Mouse (Mus musculus) forebrain, postnatal 0 days (tissue): ENCODE data around the gene Utrn. TPM values are rescaled to one million over a fixed set of nuclear protein-coding genes. Genes with fewer than 3 reads are reported as not detected.

Source experiments
- ATAC-seq: fragments of 200-750 bp; cut with Nextera tagmentation; 2 replicates; pipeline ENCODE4 v1.8.0; 2017; ENCODE audit warnings: mild to moderate bottlenecking, moderate library complexity
- DNase-seq: peaks from one replicate; pipeline ENCODE4 v3.0.0-alpha.2; 2015
- H3K27ac ChIP-seq: fragments of 300-500 bp; sonication (generic); 2 replicates; pipeline ENCODE4 v1.5.1; 2014; ENCODE audit warnings: low read depth, mild to moderate bottlenecking, antibody characterized with exemption, low read length, moderate library complexity, mixed read lengths
- H3K27me3 ChIP-seq: fragments of 300-500 bp; sonication (generic); 2 replicates; pipeline ENCODE4 v1.6.1; 2014; ENCODE audit warnings: mild to moderate bottlenecking, low read length, mixed read lengths; ENCODE audit not compliant: insufficient read depth
- H3K36me3 ChIP-seq: fragments of 300-500 bp; sonication (generic); 2 replicates; pipeline ENCODE4 v1.6.1; 2014; ENCODE audit warnings: mild to moderate bottlenecking, moderate library complexity; ENCODE audit not compliant: insufficient read depth
- H3K4me1 ChIP-seq: fragments of 300-500 bp; sonication (generic); 2 replicates; pipeline ENCODE4 v1.6.1; 2014; ENCODE audit warnings: antibody characterized with exemption; ENCODE audit not compliant: insufficient read depth
- H3K4me2 ChIP-seq: fragments of 300-500 bp; sonication (generic); 2 replicates; pipeline ENCODE4 v1.6.1; 2014; ENCODE audit warnings: low read depth, mild to moderate bottlenecking, moderate library complexity
- H3K4me3 ChIP-seq: fragments of 300-500 bp; sonication (generic); 2 replicates; pipeline ENCODE4 v1.5.1; 2014; ENCODE audit warnings: low read depth, low read length, mixed read lengths
- H3K9ac ChIP-seq: fragments of 300-500 bp; sonication (generic); 2 replicates; pipeline ENCODE4 v1.6.1; 2014; ENCODE audit warnings: mild to moderate bottlenecking
- H3K9me3 ChIP-seq: fragments of 300-500 bp; sonication (generic); 2 replicates; pipeline ENCODE4 v1.6.1; 2016; ENCODE audit warnings: low read length
- CTCF ChIP-seq: sonication (generic); IDR thresholded peaks from 2 replicates; pipeline ENCODE4 v1.5.1; 2016; ENCODE audit warnings: antibody characterized with exemption, control low read depth, low read depth
- WGBS: fragments of 180-500 bp; shearing (Covaris S2); extraction: QIAGEN DNeasy Blood & Tissue Kit; methylation state at CpG from one replicate; pipeline ENCODE4 v1.1.7; 2014; 5-methylcytosine and 5-hydroxymethylcytosine counted together
- polyA plus RNA-seq: library from polyadenylated mRNA; unstranded; fragments of >200 nt; fragmentation: Nextera tagmentation; extraction: Ambion mirVana; gene quantifications from 2 replicates; pipeline ENCODE4 v1.2.1, GENCODE M21; 2015
- total RNA-seq: library from RNA; depleted of rRNA; stranded (reverse); fragments of >200 nt; gene quantifications from 2 replicates; pipeline ENCODE4 v1.2.3, GENCODE M21; 2014

Gene Utrn
- total and polyA plus RNA-seq, 2 experiments from 2014 or later = 14.2 to 26.8 TPM

- no peak for TF ChIP-seq CTCF
- H3K27me3 ChIP-seq = no peaks in the 10 kb centered on the region
- H3K27ac ChIP-seq = no peak overlapping the region
- no peak overlapping the region for H3K9ac ChIP-seq
- no peaks in the 10 kb centered on the region for H3K9me3 ChIP-seq
- DNase-seq (no peak), ATAC-seq (no peak)
- no peak overlapping the region for H3K4me2 ChIP-seq
- no peak overlapping the region for H3K4me3 ChIP-seq
- 80% methylated on average over 5 of the region's 5 CpGs for WGBS
- H3K36me3 ChIP-seq = no peaks in the 10 kb centered on the region
- H3K4me1 ChIP-seq = no peaks in the 10 kb centered on the region
These were observed 399.6 kb downstream of the Utrn start for GRCm38 (mm10) chr10:12469391-12470057.

- no peak for TF ChIP-seq CTCF
- no peak for ATAC-seq
- Histone ChIP-seq H3K4me3 (no peak overlapping the region), H3K9ac (no peak overlapping the region), H3K27me3 (no peaks in the 10 kb centered on the region), H3K4me2 (no peak overlapping the region), H3K9me3 (no peaks in the 10 kb centered on the region), H3K4me1 (no peaks in the 10 kb centered on the region), H3K27ac (no peak overlapping the region), H3K36me3 (no peaks in the 10 kb centered on the region)
- 26% methylated on average over 2 of the region's 2 CpGs for WGBS
- no peak for DNase-seq
These were observed 401.6 kb downstream of the Utrn start for GRCm38 (mm10) chr10:12467544-12467943.

- no peaks in the 10 kb centered on the region for H3K4me1 ChIP-seq
- DNase-seq (no peak), ATAC-seq (no peak)
- no peaks in the 10 kb centered on the region for H3K36me3 ChIP-seq
- H3K4me2 ChIP-seq = no peak overlapping the region
- TF ChIP-seq CTCF = no peak
- no peak overlapping the region for H3K27ac ChIP-seq
- H3K9ac ChIP-seq = no peak overlapping the region
- H3K9me3 ChIP-seq = no peaks in the 10 kb centered on the region
- no peak overlapping the region for H3K4me3 ChIP-seq
- H3K27me3 ChIP-seq = no peaks in the 10 kb centered on the region
These were observed 408.2 kb downstream of the Utrn start for GRCm38 (mm10) chr10:12460945-12461344.

- WGBS = 96% methylated on average over 1 of the region's 1 CpGs
These were observed 412.3 kb downstream of the Utrn start for GRCm38 (mm10) chr10:12456867-12457266.

GRCm38 (mm10) chr10:12452641-12453040, 416.5 kb downstream of the Utrn start:
- Histone ChIP-seq H3K27ac (no peak overlapping the region), H3K4me3 (no peak overlapping the region), H3K27me3 (no peaks in the 10 kb centered on the region), H3K9me3 (no peaks in the 10 kb centered on the region), H3K36me3 (no peaks in the 10 kb centered on the region), H3K4me2 (no peak overlapping the region), H3K9ac (no peak overlapping the region), H3K4me1 (no peaks in the 10 kb centered on the region)
- 90% methylated on average over 2 of the region's 2 CpGs for WGBS
- TF ChIP-seq CTCF = no peak
- ATAC-seq = no peak
- no peak for DNase-seq

More at GRCm38 (mm10) chr10:12456867-12457266, 412.3 kb downstream of the Utrn start:
- no peak for TF ChIP-seq CTCF
- Histone ChIP-seq H3K27ac (no peak overlapping the region), H3K27me3 (no peaks in the 10 kb centered on the region), H3K36me3 (no peaks in the 10 kb centered on the region), H3K9ac (no peak overlapping the region), H3K9me3 (no peaks in the 10 kb centered on the region), H3K4me3 (no peak overlapping the region), H3K4me2 (no peak overlapping the region), H3K4me1 (no peaks in the 10 kb centered on the region)
- ATAC-seq (no peak), DNase-seq (no peak)

- no peak for ATAC-seq
- no peaks in the 10 kb centered on the region for H3K36me3 ChIP-seq
- no peaks in the 10 kb centered on the region for H3K9me3 ChIP-seq
- WGBS = 91% methylated on average over 4 of the region's 4 CpGs
- H3K4me3 ChIP-seq = no peak overlapping the region
- no peak overlapping the region for H3K4me2 ChIP-seq
- no peaks in the 10 kb centered on the region for H3K27me3 ChIP-seq
- H3K9ac ChIP-seq = no peak overlapping the region
- TF ChIP-seq CTCF = no peak
- H3K27ac ChIP-seq = no peak overlapping the region
- DNase-seq = no peak
- H3K4me1 ChIP-seq = no peaks in the 10 kb centered on the region
These were observed 425.0 kb downstream of the Utrn start for GRCm38 (mm10) chr10:12444122-12444521.

GRCm38 (mm10) chr10:12433161-12433560, 436.0 kb downstream of the Utrn start:
- Histone ChIP-seq H3K4me2 (no peak overlapping the region), H3K4me1 (no peaks in the 10 kb centered on the region), H3K27me3 (no peaks in the 10 kb centered on the region), H3K27ac (no peak overlapping the region), H3K9me3 (no peaks in the 10 kb centered on the region), H3K4me3 (no peak overlapping the region), H3K9ac (no peak overlapping the region), H3K36me3 (no peaks in the 10 kb centered on the region)
- no peak for TF ChIP-seq CTCF
- peak; percentile 73; the same call in 1 of the 2 replicates for ATAC-seq
- 47% methylated on average over 2 of the region's 2 CpGs for WGBS
- DNase-seq = no peak
